Mouse (Mus musculus) heart, postnatal 36 days (tissue): ENCODE data around the gene Gm10715. TPM values are rescaled to one million over a fixed set of nuclear protein-coding genes. Genes with fewer than 3 reads are reported as not detected.
"Not testable (repeated sequence)": the region's sequence is repeated elsewhere in the genome, so short reads cannot be mapped to it uniquely, and the experiment has no call there.

Experiments used
- DNase-seq, 2 experiments: peaks; one replicate each; pipeline ENCODE4 v3.0.0; 2021 to 2022
- intact Hi-C: fragments of 180-260 bp; cut with DNase I; formaldehyde crosslinking; loops from one replicate; pipeline ENCODE4 v1.15.1; 2025
- microRNA-seq, 2 experiments: library from miRNA; unstranded; fragments of <30 nt; microRNA quantifications; one replicate each; pipeline ENCODE4 v1.2.0; 2021; ENCODE audit warnings: borderline number of aligned reads in 2 of 2
- total RNA-seq, 2 experiments: library from RNA; stranded (reverse); gene quantifications; 2 replicates each; pipeline ENCODE4 v1.2.3; 2021

The Gm10715 gene
- total RNA-seq, 2 experiments from 2014 or later: not detected

GRCm38 (mm10) chr9:3023985-3024648 is 12.6 kb upstream of the Gm10715 start:
- DNase-seq: peak; percentile 55 to 75

GRCm38 (mm10) chr9:3024912-3025467 is 11.7 kb upstream of the Gm10715 start, which contains the start of gene Gm10717:
Gm10717 (plus strand) TSS chr9:3025417.
- intact Hi-C loops: not testable (repeated sequence)
- DNase-seq: peak; percentile 18 to 33

More at GRCm38 (mm10) chr9:3023985-3024648, 12.6 kb upstream of the Gm10715 start:
- intact Hi-C loops: not testable (repeated sequence)

GRCm38 (mm10) chr9:3025653-3026052 is 11.0 kb upstream of the Gm10715 start:
- intact Hi-C loops: not testable (repeated sequence)
- DNase-seq: peak; percentile 55 to 71

- intact Hi-C loops, DNase-seq: not testable (repeated sequence)
These were observed 10.5 kb upstream of the Gm10715 start for GRCm38 (mm10) chr9:3026136-3026535.

- intact Hi-C loops, DNase-seq: not testable (repeated sequence)
These were observed 9.9 kb upstream of the Gm10715 start for GRCm38 (mm10) chr9:3026741-3027140.

- intact Hi-C loops, DNase-seq: not testable (repeated sequence)
These were observed 9.5 kb upstream of the Gm10715 start for GRCm38 (mm10) chr9:3027200-3027599.

- intact Hi-C loops: not testable (repeated sequence)
- DNase-seq: peak in 1 of 2 experiments; percentile 2
These were observed 7.2 kb upstream of the Gm10715 start for GRCm38 (mm10) chr9:3029276-3030000.

GRCm38 (mm10) chr9:3030677-3031318 is 5.9 kb upstream of the Gm10715 start:
- intact Hi-C loops: not testable (repeated sequence)

GRCm38 (mm10) chr9:3034299-3034698 is 2.4 kb upstream of the Gm10715 start, which contains the start of gene Gm17535:
Gm17535 (plus strand) TSS chr9:3034599.
- DNase-seq, intact Hi-C loops: not testable (repeated sequence)

More at GRCm38 (mm10) chr9:3030677-3031318, 5.9 kb upstream of the Gm10715 start:
- DNase-seq: not testable (repeated sequence)

- intact Hi-C loops, DNase-seq: not testable (repeated sequence)
These were observed 1.5 kb downstream of the Gm10715 start for GRCm38 (mm10) chr9:3038161-3038560.

Small RNAs within 50 kb of the gene (microRNA-seq; reads per million reads assigned to microRNA genes)
- gene Mir101c: 0 reads per million in 2 experiments

Other genes with a start within 250 kb of the Gm10715 start
- gene Gm10722, start 36.0 kb upstream of the Gm10715 start, total RNA-seq: not detected
- gene Gm11168, start 33.5 kb upstream of the Gm10715 start, total RNA-seq: not detected
- gene Gm10721, start 23.7 kb upstream of the Gm10715 start, total RNA-seq: not detected
- not detected for gene Gm10720, start 21.2 kb upstream of the Gm10715 start, total RNA-seq
- under 1 TPM in 1 of 2 experiments, not detected in 1; 0.69 TPM for gene Gm10719, start 19.5 kb upstream of the Gm10715 start, total RNA-seq
- under 1 TPM in 1 of 2 experiments, not detected in 1; 0.89 TPM for gene Gm10718, start 13.3 kb upstream of the Gm10715 start, total RNA-seq
- not detected for gene Gm10717, start 11.5 kb upstream of the Gm10715 start, total RNA-seq
- not detected for gene Gm17535, start 2.3 kb upstream of the Gm10715 start, total RNA-seq